In the genomic region with DNA sequence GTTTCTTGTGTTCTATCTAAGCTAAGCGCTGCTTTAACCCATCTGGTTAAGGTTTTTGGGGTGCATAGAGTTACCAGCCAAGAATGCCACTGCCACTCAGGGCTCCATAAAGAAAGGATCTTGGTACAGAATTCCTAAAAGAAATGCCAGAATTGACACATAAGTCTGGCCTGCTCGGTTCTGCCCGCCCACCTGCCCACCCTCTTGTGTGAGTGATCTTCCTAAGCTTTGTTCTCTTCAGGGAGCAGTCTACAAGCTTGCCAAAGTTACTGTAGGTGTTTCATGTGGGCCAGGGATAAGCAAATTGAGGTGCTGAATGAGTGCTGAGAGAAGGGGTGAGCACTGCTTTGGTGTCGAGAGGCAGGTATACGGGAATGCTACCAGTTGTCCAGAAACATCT, we compare ENCODE assay signal across 28 mouse cellular contexts.
"Had no signal": no experiment of that assay in that cellular context is flagged by ENCODE, and none has a peak within 500 bp of the region (broad histone marks: within the 10 kb centered on the region; RNA-seq: fewer than 3 reads in every experiment).

No protein-coding gene starts in this region.

- H3K27ac ChIP-seq: embryonic facial prominence, embryonic 12.5 days; embryonic facial prominence, embryonic 13.5 days; embryonic facial prominence, embryonic 15.5 days; forebrain, embryonic 10.5 days; forebrain, embryonic 12.5 days; forebrain, embryonic 13.5 days; forebrain, embryonic 15.5 days; gastrocnemius, adult 2 months; heart, adult 2 months had no signal

- H3K4me3 ChIP-seq: embryonic facial prominence, embryonic 12.5 days; embryonic facial prominence, embryonic 13.5 days; embryonic facial prominence, embryonic 15.5 days; erythroblast, embryonic 14.5 days; forebrain, embryonic 10.5 days; forebrain, embryonic 12.5 days; forebrain, embryonic 13.5 days; forebrain, embryonic 15.5 days; gastrocnemius, adult 2 months; heart, adult 2 months had no signal

- H3K4me2 ChIP-seq: embryonic facial prominence, embryonic 12.5 days; embryonic facial prominence, embryonic 13.5 days; embryonic facial prominence, embryonic 15.5 days; forebrain, embryonic 12.5 days; forebrain, embryonic 13.5 days; forebrain, embryonic 15.5 days had no signal

- H3K4me1 ChIP-seq: embryonic facial prominence, embryonic 12.5 days; embryonic facial prominence, embryonic 13.5 days; embryonic facial prominence, embryonic 15.5 days; forebrain, embryonic 10.5 days; forebrain, embryonic 13.5 days; forebrain, embryonic 15.5 days had no signal

- H3K9ac ChIP-seq: embryonic facial prominence, embryonic 12.5 days; embryonic facial prominence, embryonic 13.5 days; embryonic facial prominence, embryonic 15.5 days; forebrain, embryonic 12.5 days; forebrain, embryonic 13.5 days; forebrain, embryonic 15.5 days; forebrain, postnatal 0 days had no signal

- ATAC-seq: forebrain, embryonic 13.5 days; forebrain, embryonic 14.5 days; forebrain, embryonic 15.5 days; forebrain, embryonic 16.5 days; forebrain, postnatal 0 days had no signal

- H3K27me3 ChIP-seq: embryonic facial prominence, embryonic 12.5 days; embryonic facial prominence, embryonic 13.5 days; embryonic facial prominence, embryonic 15.5 days; forebrain, embryonic 12.5 days; forebrain, embryonic 13.5 days; forebrain, embryonic 15.5 days had no signal

- H3K9me3 ChIP-seq: embryonic facial prominence, embryonic 12.5 days; embryonic facial prominence, embryonic 13.5 days; embryonic facial prominence, embryonic 15.5 days; forebrain, embryonic 10.5 days; forebrain, embryonic 12.5 days; forebrain, embryonic 13.5 days; forebrain, embryonic 15.5 days had no signal

- DNase-seq: cerebellum, adult 2 months; cerebellum, adult 8-10 months; cerebellum, adult 9-10 months; cerebellum, adult 9-11 months; cerebellum, postnatal 10 days; cerebellum, postnatal 14 days; cerebellum, postnatal 25 days; cerebellum, postnatal 36 days; embryo, embryonic 11 days; forebrain, postnatal 0 days; gastrocnemius, adult 2 months; gastrocnemius, postnatal 10 days; gastrocnemius, postnatal 14 days; gastrocnemius, postnatal 25 days; gastrocnemius, postnatal 36 days; heart, adult 11 months; heart, adult 18-20 months; heart, adult 2 months had no signal
